In genomic region chr6:119326541-119326940, GRCm38 (mm10) we compare ENCODE assay signal across 14 mouse cellular contexts.
A peak's percentile ranks its signal among the peaks of the same experiment; 100 is the strongest.
DNase-seq lines count a peak whose midpoint lies in the region.
"Had no signal": no experiment of that assay in that cellular context is flagged by ENCODE, and none has a peak within 500 bp of the region (broad histone marks: within the 10 kb centered on the region; RNA-seq: fewer than 3 reads in every experiment).

No protein-coding gene starts in this region.

- peak; percentile 78 for DNase-seq in retina, embryonic 14.5 days (ENCODE audit: low spot score)
- DNase-seq in retina, postnatal 1 day = peak; percentile 90
- DNase-seq in kidney, postnatal 25 days = no peak
- no peak for DNase-seq in frontal cortex, postnatal 25 days (ENCODE audit: low spot score in 2 of 2)
- DNase-seq: adrenal gland, adult 2 months; adrenal gland, adult 8-10 months; adrenal gland, postnatal 10 days; adrenal gland, postnatal 14 days; adrenal gland, postnatal 25 days; adrenal gland, postnatal 36 days; B cell, adult 2 months; cerebellum, adult 11 months; cerebellum, adult 11-12 months; cerebellum, adult 18-20 months had no signal

Comparison
In these comparisons a context has a peak if more than half of its experiments do, and no peak if none do; other contexts are left out.
1. DNase-seq: peak in retina, embryonic 14.5 days (single experiment) and retina, postnatal 1 day (single experiment); none in kidney, postnatal 25 days (0 of 2) and frontal cortex, postnatal 25 days (0 of 2).